Mouse (Mus musculus) spleen, adult 18-20 months (tissue): ENCODE measurements around the gene Cd40.

Experiments used
- DNase-seq, 2 experiments: peaks; one replicate each; pipeline ENCODE4 v3.0.0; 2022; ENCODE audit warnings: mixed read lengths in 2 of 2

The Cd40 gene

DNA sequence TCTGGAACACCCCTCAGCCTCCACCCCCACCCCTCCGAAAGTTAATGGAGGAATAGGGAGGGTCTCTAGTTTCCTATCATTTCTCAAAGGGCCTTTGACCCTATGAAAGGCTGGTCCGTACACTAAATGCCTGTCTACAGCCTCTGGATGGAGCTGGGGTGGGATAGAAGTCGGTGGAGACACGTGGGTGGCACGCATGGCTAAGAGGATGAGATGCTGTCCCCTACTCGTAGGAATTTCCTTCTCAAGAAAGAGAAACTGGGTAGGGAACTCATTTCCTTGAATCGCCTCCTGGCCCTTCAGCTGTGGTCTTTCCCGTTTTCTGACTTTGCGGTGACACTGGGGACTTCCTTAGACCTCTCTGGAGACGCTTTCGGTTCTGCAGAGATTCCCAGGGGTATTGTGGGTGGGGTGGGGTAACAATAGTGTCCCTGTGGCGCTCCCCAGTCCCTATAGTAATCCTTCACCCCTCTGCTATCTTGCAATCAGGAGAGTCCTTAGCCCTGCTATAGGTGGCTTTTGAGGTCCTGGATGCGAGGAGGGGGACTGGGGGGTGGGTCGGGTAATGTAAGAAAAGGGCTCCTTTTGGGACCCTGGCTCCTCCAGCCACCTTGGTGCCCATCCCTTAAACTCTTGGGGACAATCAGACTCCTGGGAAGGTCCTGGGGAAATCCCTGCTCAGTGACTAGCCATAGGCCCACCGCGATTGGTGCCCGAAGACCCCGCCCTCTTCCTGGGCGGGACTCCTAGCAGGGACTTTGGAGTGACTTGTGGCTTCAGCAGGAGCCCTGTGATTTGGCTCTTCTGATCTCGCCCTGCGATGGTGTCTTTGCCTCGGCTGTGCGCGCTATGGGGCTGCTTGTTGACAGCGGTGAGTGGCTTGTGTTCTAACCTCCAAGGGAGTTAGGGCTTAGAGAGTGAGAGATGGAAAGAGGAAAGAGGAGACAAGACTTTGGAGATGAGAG is at the start of gene Cd40:
TSS of gene Cd40 (plus strand) at position 740 of the 965 bp plus-strand sequence.
- DNase-seq = peak; percentile 77 to 82

DNA sequence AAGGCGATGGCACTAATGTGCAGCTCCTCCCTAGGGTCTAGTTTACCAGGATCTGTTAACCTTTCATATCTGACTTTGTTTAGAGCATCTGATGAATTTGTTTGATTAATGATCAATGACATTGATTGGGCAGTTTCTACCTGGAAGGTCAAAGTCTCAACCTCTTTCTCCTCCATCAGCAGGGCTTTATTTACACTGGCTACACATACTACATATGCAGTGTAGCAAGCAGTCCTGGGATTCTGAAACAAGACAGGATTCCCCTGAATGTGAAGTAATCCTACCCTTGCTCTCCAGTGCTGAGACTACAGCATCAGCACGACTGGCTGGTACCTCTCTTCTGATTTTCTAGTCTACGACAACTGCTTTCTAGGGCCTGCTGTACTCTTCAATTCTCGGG is 48.6 kb upstream of the Cd40 start:
- DNase-seq = no peak

DNA sequence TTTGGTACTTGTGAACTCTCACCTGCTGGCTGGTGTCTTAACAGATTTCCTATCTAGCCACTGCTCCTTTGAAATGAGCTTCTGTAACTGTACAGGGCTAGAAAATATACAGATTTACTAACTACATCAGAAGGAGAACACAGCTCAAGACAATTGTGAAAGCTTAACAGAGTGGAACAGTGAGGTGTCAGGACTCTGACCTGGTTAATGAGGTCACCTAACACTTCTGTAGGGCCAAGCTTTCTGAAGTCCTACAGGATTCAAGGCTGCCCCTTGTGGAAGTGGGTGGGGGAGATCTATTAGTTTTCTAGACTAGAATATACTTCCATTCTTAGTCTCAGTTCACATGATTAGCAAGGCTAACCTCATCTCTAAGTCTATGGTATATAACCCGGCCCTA is 47.4 kb upstream of the Cd40 start:
- no peak for DNase-seq

DNA sequence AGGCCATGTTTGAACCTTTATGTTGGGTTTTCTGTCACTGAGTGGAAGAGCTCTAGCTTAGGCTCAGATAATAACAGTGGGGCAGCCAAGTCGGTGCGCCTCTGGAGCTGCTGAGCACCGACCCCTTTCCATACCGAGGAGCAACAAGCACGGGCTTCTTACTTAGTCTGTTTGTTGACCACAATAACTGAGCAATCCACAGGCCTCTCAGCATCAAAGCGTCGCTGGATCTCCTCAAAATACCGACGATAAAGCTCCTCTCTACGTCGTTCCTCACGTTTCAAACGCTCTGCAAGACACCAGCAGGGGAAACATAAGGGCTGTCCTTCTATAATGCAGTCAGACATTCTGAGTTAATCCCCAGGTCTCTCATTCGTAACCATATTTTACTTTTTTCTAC is 46.3 kb upstream of the Cd40 start:
- DNase-seq = no peak

DNA sequence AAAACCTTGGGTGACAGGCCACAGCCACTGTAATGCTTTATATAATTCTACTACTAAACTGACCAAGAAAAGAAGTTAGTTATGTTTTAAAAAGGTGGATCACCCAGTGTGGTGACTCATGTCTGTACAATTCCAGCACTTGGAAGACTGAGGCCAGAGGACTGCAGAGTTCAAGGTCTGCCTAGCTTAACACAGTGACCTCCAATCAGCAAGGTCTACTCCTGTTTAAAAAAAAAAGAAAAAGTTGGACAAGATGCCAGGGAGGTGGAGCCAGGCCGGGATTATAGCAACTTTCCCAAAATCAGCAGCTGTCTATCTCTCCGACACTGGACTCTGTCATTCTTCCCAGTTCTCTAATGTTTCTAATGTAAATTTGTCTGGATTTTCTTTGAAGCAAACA is 45.8 kb upstream of the Cd40 start:
- DNase-seq = no peak

DNA sequence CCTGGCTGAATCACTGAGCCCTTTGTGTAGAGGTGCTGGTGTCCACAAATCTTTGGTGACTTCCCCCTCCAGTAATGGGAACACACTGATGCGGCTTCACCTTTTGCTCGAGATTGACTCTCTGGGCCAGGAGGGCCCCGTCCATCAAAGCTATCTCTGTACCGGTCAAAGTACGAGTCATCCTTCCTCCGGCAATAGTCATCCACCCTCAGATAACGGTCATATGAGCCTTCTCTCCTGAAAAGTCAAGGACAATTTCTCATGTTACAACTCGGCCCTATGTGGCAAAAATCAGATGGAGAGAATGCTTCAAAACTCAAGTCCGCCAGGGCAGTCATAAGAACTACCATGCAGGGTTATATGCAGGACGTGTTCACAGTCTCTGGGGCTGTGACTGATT is 45.1 kb upstream of the Cd40 start:
- DNase-seq = no peak

DNA sequence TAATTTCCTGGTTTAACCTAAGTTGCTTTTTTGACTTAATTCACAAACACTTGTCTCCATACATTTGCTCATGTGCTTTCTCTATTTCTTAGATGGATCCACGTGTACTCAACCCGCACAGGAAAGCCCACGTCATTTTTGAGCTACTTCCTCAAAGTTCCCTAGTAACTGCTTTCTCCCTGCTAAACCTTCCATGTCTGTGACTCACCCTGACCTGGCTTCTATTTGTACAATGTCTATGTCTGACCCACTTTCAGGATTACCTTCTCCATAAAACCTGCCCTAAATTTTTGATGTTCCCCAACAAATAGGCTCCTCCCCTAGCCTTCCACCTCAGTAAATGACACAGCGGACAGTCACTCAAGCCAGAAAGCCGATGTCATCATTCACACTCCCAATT is 40.5 kb upstream of the Cd40 start:
- no peak for DNase-seq

DNA sequence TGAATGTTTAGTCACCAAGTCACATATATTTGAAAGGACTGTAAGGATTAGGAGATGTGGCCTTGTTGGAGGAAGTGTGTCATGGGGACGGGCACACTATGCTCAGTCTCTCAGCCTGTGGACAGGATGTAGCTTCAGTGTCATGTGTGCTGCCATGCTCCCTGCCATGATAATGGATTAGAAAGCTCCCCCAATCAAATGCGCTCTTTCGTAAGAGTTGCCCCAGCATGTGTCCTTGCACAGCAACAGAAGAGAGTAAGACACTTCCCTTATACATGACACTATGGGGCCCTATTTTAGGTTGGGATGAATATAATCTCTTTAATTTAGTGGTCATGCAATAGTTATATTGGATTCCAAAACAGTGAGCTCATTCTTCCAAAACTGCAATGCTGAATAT is 34.9 kb upstream of the Cd40 start:
- no peak for DNase-seq

DNA sequence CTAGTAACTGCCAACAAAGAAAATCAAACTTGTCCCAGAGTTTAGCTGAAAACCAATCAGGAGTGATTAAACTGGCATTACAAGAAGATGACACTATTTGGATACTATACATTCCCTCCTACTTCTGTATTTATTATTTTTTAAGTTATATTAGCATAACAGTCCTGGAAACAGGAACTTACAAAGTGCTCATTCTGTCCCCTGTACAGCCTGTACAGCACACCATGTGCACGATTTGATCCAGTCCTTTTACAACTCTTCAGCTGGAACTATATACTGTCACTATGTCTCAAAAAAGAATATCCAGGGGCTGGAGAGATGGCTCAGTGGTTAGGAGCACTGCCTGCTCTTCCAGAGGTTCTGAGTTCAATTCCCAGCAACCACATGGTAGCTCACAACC is 28.3 kb upstream of the Cd40 start:
- no peak for DNase-seq

DNA sequence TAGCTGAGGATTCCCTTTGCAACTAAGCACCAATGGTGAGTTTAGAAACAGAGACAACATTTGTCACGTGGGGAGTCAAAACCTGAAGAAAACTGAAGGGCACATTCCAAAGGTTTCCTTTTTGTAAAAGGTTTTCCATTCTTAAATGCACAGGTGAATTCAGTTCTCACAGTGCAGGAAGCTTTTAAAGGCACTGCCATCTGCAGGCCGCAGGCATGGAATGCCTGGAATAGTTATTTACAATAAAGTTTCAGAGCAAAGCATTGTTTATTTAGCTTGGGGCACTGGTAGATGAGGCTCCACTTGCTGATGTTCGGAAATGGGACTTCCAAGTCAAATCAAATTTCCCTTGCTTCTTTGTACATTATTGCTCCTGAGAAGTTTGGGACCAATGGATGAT is 22.9 kb upstream of the Cd40 start:
- DNase-seq = no peak

DNA sequence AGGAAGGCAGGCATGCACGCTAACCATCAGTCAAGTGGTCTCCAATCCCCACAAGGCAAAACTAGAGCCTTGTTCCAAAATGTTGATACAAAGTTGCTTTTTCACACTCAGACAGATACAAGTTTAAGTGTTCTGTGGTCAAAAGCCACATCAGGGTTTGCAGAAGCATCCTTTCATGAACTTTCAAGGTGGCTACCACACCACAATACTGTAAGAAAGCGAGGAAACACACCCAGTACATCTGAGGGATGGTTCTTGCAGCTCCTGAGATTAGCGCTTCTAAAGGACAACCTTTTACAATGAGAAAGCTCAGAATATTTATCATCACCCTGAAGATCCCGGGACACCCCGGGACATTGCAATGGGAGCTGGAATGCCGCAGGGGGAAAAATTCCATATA is 22.1 kb upstream of the Cd40 start:
- DNase-seq = no peak

DNA sequence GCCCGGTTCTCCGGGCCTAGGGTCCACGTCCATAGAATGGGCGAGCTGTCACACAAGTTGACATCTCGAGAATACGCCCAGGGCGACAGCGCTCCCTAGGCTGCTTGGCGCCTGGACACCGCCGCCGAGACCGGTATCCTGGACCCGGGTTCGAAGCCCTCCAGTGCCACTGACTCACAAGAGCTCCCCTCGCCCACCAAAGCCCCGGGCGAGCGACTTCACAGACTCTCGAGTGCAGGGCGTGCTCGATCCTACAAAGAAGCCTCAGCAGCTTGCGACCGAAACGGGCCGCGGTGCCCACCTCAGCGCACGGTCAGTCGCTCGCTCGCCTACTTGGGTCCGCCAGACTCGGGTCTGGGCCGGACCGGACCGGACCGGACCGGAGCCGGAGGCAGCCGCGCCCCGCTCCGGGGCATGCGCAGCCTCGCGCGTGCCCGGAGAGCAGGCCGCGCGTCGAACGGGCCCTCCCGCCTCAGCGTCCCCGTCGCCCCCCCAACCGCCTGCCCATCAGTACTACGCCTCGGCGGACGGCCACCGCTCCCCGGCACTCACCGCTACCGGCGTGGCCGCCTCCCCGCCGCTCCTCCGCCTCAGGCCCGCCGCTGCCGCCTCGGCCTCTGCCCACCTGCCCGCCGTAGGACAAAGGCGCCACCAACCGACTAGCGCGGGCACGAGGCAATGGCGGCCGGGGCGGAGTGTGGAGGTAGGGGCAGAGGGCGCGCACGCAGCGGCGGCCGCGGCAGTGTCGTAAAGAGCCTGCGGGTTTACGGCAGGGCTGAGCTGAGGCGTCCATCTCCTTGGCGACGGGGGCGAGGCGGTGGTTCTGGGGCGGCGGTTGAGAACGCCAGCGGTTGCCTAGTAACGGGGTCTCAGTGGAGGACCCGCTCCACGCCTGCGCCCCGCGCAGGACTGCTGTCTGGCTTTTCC is 21.0 kb upstream of the Cd40 start, which contains the start of gene Ncoa5:
TSS of gene Ncoa5 (minus strand) at position 737 of the 927 bp plus-strand sequence.
- peak; percentile 95 for DNase-seq

DNA sequence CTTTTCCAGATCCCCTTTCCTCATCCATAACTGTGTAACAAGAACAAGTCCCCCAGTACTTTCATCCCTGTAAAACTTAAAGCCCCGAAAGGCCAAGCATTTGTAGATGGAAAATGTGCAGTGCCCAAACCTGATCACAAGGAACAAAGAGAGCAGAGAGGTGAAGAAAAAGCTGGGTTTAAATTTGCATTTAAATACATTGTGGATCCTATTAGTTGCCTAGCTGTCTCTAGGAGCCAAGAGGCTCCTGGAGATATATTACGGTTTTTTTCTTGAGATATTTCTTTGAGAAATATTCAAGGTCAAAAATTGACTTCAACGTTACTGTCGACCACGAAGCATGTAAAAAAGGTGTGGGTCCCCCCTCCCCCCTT is 20.4 kb upstream of the Cd40 start:
- no peak for DNase-seq

DNA sequence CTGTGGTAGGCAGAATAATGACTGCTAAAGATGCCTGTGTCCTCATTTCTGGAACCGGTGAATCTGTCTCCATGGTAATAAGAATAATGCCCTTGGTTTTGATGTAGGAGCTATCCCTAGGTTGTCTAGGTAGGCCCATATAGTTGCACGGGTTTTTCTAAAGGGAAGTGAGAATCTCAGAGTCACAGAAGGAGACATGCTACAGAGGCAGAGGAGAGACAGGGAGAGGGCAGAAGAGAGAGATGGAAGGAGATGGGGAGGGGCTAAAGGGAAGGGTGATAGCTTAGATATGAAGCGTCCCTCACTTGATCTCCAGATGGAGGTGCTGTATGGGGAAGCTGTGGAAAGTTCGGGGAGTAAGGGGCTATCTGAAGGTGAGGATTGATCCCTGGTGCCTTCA is 18.0 kb upstream of the Cd40 start:
- DNase-seq = no peak

DNA sequence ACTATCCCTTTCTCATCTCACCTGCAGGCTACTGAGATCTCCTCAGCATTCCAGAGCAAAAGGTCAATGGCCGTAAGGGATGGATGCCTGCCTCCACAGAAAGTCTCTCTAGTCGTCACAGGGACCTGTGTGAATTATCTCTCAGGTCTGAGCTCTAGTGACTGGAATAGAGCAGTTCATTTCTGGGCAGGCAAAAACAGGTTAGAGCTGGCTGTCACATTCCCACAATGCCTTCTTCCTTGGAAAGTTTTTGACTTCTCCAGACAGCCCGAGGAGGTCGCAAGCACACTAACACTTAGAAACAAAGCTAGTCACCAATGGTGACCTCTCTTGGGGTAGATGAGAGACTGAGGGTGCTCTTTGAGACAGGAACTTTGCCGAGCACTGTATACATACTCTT is 13.3 kb upstream of the Cd40 start:
- DNase-seq = no peak

DNA sequence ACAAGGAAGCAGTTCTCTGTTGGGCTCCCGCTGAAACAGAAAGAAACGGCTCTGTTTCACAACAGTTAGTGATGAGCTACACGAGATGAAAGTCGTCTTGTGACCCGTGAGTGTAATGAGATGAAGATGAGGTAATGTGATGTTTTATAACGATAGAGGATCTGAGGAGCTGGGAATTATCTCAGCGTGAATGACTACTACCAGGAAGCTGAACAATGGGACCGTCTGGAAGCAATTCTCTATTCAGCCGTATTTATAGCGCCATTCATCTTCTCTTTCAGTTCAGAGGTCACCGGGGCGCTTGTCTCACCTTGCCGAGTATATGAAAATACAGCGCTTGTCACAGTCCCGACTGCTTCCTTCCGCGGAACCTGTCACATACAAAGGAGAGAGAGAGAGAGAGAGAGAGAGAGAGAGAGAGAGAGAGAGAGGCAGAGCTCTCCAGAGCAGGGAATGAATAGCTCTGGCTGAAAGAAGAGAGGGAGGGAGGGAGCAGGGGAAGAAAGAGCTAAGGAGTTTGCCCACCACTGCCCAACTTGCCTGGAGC is 12.3 kb upstream of the Cd40 start:
- no peak for DNase-seq

DNA sequence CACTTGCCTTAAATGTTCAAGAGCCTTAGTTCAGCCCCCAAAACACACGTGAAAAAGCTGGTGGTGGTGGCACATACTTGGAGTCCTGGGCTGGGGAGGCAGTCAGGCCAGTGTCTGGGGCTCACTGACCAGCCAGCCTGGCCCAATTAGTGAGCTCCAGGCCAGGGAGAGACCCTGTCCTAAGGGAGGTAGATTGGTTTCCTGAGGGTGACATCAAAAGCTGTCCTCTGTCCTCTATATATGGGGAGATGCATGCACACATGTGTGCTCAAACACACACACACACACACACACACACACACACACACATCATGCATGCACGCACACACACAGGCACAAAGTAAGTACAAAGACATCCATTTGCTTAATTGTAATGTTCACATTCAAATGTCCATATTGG is 11.7 kb upstream of the Cd40 start:
- DNase-seq = no peak

DNA sequence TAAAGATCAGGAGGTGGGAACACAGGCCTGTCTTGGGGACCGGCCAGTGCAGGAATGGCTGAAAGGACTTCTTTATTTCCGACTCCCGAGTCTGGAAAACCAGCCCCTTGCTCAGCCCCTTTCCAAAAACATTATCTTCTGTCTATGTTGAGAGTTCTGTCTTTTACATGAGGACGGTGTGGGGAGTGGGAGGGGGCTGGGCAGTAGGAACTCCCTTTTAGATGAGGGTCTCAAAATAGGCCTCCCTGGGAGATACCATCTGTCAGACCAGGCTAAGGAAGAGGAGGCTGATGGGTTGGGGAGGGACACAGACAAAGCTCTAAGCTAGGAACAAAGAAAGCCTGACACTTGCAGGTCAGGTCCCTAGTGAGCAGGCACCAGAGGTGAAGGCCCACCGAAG is 6.4 kb upstream of the Cd40 start:
- DNase-seq = no peak

DNA sequence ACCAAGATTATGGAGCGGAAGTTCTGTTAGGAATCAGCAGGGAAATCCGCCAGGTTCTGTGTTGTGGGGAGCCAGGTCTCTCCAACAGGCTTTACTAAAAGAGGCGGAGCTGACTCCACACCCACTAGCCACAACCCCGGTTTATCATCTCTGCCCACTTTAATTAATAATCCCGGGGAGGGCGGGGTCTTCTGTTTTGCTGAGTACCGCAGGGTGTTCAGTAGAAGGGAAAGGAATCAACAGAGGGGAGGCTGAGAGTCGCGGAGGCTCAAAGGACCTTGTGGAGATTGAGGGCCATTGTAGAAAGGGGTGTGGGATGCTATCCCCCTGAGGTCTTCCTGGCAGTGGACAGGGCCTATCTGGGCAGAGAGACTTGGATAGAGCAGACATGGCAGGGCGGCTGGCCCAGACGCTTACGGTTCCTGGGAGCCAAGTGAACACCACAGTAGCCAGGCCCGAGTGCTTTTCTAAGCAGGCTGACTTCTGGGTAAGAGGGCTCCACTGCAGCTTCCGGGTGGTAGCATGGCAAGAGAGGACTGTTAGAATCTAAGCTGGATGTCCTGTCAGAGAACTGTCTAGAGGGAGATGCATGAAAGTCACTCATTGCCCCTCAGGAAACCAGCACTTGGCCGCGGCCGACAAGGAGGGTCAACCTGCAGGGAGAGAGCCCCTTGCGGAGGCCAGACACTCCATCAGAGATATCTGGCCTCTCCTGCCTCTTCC is 4.4 kb upstream of the Cd40 start:
- no peak for DNase-seq

DNA sequence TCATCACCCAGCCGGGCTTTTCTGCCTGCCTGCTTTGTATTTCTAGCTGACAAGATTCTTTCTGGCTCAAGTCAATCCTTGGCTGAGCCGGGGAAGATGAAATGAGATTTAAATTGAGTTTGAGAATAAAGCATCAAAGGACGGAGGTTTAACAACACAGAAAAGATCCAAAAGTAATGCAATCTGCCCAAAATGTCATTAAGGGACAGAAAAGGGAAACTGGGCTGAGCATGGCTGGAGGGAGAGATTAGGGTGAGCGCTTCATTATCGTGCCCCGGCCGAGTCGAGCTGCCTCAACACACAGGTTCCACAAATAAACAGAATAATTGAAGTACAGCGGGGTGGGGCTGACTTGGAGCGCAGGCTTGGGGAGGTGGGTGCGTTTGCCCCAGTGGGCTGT is 3.9 kb upstream of the Cd40 start:
- DNase-seq = no peak

DNA sequence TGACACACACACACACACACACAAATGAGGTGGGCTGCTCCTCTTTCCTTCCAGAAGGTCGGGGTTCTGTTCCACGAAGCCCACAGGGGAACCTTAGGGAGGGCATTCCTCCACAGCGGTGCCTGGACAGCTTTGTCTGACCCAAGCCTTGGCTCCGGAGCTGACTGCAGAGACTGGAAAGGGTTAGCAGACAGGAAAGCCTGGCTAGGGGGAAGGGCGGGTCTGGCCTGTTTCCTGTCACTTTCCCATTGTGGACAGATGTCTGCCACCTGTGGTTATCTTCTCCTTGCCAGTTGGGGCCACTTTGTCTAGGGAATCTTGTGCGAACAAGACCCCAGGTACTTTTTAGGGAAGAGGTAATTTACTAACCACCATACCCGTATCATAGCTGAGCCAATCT is 478 bp downstream of the Cd40 start:
- DNase-seq = peak; percentile 32 to 46

DNA sequence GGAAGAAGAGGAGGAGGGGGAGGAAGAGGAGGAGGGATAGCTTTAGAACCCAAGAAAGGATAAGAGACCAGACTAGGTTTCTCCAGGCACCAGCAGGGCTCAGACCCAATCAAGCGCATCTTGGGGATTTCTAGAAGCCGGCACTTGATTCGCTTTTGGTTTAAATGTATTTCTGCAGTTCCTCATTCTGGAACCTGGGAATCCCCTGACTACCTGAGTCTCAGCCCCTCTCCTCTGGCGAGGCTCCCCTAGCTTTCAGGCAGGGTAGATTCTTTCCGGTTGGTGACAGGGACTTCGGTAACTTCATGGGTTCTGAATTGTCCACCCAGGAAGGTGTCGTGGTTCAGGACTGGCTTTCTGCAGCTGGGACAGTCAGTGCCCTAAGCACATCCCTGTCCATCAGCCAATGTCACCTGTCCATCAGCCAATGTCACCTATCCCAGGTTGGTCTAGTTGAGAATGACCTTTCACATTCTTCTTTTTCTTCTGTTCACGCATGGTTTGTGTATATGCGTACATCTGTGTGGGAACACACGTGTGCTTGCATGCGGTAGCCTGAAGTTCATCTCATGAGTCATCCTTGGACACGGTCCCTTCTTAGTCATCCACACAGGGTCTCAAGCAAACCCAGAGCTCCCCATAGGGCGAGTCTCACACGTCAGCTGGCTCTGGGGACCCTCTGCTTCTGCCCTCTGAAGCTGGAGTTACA is 1.1 kb downstream of the Cd40 start:
- DNase-seq = peak; percentile 50 to 52
